Mouse (Mus musculus): ENCODE results near the gene Tmem120b.

DNA sequence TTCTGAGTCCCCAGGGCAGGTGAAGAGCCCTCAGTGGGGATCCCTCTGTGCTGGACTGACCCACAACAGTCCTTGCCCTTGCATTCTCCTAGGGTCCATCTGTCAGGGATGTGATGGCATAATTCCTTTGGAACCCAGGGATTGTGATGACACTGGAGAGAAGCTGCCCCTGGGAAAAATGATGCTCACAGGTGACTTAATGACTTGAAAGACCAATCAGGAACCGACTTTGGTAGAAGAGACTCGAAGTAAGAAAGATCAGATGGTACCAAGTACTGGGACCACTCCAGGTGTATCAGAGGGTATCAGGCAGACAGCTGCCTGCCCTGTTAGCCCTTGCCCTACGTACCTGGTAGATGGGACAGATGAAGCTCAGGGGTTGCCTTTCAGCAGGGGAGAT lies 21.3 kb upstream of the Tmem120b start, which contains the start of gene Morn3:
- TF ChIP-seq CTCF (IDR thresholded peaks at IDR 0.05) = no peak
- TF ChIP-seq EP300 (IDR thresholded peaks at IDR 0.05) = no peak

Measured in lung, postnatal 0 days (tissue).